Mouse (Mus musculus) stomach, postnatal 0 days (tissue): ENCODE results near the gene Slc39a1.

Experiments
- CTCF ChIP-seq: IDR thresholded peaks from 2 replicates; pipeline ENCODE4 v1.5.1; 2016; ENCODE audit warnings: antibody characterized with exemption, low read depth, mild to moderate bottlenecking, moderate library complexity
- EP300 ChIP-seq: optimal IDR thresholded peaks from 2 replicates; pipeline ENCODE3; 2016; ENCODE audit warnings: antibody characterized with exemption

GRCm38 (mm10) chr3:90220531-90220951 is 27.4 kb upstream of the Slc39a1 start:
- TF ChIP-seq CTCF, result no peak
- no peak for TF ChIP-seq EP300
